Mouse (Mus musculus) adrenal gland, postnatal 36 days (tissue): ENCODE results near the gene Zfyve28. TPM values are rescaled to one million over a fixed set of nuclear protein-coding genes. Genes with fewer than 3 reads are reported as not detected.

ENCODE experiments used
- DNase-seq, 2 experiments: peaks; one replicate each; pipeline ENCODE4 v3.0.0; 2021; ENCODE audit warnings: mixed read lengths in 1 of 2
- total RNA-seq, 2 experiments: library from RNA; stranded (reverse); gene quantifications; 2 replicates each; pipeline ENCODE4 v1.2.3; 2021

Zfyve28 gene
- total RNA-seq, 2 experiments from 2014 or later = 0.36 to 0.60 TPM

DNA sequence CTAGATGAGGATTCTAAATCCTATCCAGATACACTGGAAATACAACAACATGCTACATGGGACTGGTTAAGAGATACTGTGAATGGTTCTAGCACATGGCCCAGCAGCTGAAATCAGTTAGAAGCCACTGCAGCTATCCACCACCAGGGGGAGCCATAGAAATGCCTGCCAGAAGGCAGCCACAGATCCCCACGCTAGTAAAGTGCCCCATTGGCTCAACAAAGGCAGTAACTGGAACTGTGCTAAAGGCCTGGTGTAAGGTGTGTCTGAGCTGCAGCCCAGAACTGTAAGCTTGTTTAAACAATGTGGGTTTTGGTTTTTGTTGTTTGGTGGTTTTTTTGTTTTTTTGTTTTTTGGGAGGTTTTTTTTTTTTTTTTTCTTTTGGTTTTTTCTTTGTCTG, 78.0 kb downstream of the Zfyve28 start:
- peak; percentile 83 to 90 for DNase-seq

DNA sequence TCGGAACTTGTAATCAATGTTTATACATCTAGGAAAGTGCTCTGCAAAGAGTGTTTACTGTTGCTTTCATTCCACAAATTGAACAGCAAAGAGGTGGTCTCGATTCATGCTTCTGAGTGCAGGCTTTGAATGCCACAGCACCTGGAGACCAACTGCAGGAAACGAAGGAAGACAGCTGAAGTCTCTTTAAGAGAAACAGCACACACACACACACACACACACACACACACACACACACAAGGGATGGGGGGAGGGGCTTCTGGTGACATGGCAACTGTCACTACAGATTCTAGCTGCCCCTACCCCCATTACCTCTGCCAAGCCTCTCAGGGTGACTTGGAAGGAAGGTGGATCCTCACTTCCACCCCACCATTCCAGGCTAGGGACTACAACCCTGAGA, 80.7 kb downstream of the Zfyve28 start:
- DNase-seq = no peak

DNA sequence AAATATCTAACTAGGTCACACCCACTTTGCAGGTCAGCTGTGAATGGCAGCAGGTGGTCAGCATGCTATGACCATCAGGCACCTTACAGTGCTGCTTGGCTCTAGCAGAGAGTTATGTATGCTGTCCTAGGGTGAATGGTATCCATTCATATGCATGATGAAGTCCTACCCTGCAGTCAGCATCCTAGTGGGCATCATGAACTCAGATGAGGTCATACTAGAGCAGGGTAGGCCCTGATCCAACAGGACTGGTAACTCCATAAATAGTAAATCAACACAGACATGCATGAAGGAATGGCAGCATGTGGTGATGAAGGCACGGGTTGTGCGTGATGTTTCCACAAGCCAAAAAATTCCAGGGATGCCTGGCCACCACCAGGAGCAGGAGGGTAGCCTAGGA, 82.5 kb downstream of the Zfyve28 start:
- DNase-seq = no peak

DNA sequence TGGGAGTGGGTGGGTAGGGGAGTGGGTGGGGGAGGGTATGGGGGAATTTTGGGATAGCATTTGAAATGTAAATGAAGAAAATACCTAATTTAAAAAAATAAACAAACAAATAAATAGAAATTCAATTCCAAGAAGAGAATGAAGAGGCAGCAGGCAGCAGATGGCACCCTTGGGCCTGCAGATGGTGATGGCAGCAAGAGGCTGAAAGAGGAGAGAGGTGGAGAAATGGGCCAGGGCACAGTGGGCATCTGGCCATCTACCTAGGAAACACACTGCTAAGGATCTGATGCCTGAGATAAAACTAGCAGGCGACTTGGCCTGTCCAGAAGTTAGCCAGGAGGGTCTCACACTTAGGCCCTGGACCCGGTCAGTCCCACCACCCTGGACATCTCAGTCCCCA, 83.3 kb downstream of the Zfyve28 start:
- no peak for DNase-seq

DNA sequence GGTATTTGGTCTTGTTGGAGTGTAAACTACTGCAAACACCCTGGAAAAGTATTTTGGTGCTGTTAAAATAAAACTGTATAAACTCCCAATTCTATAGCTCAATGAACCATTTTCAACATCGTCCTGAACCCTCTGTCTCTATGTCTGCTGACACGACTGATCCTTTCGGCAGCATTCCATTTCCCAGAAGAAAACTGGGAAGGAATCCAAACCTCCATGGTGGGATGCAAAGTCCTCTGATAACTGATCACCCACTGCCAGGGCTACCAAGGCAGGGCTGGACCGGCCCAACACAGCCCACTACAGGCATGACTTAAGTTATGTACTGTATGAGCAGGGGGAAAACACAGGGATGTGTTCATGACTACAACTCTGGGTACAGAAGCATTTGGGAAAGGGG, 86.2 kb downstream of the Zfyve28 start:
- DNase-seq = no peak

DNA sequence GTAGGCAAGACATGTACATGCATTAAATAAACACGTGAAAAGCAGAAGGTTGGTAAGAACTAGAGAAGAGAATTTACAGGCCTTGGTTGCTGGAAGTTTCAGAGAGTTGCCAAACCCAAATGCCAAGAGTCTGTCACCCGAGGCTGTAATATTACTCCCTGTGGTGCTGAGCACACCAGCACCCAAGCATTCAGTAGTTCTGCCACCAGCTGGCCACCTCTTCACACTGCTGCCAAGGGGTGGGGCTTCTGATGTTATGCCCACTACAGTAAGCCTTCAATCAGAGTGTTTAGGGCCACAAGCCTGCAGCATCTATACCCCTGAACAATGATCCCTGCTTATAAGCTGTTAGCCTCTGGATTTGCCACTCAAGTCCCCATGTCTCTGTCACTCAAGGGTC, 86.9 kb downstream of the Zfyve28 start:
- DNase-seq = peak; percentile 53 to 64

DNA sequence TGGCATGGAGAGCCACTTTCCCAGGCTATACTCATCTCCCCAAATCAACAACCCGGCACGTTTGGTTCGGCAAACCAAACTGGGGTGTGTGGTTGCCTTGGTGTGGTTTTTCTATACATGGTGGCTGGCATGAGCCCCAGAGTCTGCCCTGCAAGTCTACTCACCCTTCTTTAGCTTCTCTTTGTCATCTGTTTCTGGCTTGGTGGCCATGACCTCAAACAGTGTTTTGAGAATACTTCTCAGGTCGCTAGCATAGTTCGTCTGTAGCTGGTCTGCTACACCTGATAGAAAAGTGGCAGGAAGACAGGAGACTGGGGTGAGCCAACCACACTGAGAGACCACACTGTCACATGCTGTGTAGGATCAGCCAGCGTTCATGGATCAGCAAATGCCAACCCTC, 89.6 kb downstream of the Zfyve28 start:
- DNase-seq = no peak

DNA sequence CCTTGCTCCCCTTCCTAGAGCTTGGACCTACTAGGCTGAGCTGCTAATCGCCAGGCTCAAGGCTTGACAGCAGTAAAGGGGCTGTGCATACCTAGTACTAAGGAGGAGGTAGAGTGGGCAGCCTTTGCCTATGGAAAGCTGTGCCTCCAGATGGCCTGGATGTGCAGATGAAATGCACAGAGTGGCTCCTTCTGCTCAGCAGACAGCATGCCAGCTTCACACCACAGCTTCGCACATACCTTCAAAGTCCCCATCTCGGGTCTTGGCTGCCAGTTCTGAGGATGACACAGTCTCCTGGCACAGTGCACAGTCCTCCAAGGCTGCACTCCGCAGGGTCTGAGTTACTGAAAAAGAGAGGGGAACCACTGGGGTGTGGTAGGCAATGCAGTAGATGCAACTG, 91.0 kb downstream of the Zfyve28 start:
- peak; percentile 33 to 36 for DNase-seq

DNA sequence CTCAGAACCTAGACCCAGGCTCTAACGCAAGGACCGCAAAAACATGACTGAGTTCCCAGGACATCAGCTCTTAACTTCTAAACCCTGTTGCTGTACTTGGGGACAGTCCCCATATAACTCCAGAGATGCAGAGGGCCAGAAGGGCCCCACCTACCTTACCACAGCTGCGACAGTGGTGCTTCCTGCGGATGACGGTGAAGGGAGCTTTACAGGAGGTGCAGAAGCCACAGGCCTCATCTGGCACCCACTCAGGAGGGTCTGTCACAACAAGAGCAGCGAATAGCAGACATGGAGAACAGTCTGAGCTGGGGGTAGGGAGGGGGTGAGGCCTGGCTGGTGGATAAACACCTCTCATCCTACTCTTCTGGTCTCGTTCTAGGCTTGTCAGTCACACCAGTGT, 91.8 kb downstream of the Zfyve28 start:
- no peak for DNase-seq

DNA sequence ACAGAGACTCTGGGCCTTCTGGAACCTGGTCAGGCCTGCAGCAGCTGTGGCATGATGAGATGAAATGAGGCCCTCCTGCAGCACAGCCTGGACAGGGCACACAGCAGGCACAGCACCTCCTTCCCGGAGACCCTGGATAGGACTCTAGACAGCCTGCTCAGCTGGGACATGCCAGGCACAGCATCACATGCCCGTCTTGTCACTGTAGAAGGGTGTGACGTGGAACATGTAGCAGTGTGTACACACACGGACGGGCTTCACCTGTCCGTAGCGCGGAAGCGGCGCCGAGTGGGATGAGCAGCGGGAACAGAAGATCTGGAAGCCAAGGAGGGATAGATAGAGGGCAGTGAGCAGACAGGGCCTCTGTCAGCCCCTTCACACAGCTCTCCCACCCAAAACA, 92.5 kb downstream of the Zfyve28 start:
- no peak for DNase-seq

DNA sequence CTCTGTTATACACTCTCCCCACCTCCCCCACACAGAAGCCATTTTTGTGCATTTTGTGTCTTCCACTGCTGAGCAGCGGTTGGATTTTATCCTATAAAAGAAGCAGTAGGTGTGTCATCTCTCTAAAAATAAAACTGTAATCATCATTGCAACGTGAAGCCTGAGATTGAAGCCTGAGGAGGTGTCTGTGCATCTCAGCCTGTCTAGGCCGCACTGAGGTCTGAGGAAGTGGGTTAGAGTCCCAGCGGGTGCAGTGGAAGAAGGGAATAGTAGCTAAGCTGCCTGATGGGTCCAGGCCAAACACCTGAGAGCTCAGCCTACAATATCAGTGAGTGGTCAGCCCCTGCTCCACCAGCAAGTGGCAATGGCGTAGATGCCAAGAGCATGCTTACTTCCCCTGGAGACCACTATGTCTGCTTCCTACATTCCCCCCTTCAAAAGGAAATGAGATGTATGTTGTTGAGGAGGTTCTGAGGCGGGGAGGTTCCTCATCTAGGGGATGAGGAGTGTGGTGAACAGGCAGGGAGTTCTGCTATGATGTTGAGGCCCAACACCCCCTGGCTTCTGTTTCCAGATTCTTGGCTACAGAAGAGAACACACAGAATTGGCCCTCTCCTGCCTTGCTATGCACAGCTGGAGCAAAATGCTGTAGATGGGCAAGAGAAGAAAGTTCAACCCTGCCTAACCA, 93.1 kb downstream of the Zfyve28 start:
- DNase-seq = no peak

DNA sequence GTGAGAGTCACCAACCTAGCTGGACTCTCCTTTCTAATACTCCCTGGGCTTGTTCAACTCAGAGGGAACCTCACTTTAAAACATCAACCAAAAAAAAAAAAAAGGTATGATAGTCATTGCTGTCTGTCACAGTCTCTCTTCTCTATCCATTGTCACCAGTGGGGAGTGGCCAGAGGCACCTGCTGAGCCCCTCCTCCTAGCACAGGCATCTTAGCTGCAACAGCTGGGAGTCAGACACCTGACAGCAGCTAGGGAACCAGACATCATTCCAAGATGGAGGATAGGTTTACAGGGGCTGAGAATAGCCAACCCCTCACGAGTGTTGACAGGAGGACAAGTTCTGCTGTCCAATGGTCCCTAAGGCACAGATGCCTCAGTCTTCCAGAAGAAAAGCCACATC, 93.8 kb downstream of the Zfyve28 start:
- DNase-seq = no peak

DNA sequence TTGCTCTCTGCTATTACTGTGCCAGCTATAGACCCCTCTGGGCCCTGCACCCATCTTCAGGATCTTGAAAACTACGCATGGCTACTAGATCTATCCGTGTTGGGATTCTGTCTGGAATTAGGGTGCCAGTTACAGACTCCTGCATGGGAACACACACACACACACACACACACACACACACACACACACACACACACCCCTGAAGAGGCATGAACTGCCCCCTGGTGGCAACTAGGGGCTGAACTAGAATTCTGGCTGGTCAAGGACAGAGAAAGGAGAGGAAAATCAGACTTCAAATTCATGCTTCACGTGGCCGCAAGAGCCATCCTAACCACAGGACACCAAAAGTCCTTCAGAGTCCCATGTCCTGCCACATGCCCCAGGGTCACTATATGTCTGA, 96.4 kb downstream of the Zfyve28 start:
- DNase-seq = peak; percentile 42 to 56

DNA sequence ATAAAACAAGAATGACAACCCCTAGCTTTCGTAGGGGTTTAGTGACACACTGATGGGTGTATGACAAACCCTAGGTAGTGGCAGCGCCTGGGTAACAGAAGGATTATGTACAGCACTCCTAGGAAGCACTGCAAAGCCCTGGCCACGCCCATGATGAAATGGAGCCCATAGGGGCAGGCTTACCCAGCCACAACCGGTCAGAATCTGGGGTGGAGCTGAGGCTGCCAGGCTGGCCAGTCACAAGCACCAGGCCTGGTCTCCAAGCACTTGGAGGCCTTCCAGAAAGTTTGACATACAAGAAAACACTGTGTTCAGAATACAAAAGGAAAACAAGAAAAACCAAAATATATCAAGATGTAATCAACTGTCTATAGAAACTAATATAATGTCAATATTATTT, 97.2 kb downstream of the Zfyve28 start:
- peak; percentile 73 to 76 for DNase-seq

DNA sequence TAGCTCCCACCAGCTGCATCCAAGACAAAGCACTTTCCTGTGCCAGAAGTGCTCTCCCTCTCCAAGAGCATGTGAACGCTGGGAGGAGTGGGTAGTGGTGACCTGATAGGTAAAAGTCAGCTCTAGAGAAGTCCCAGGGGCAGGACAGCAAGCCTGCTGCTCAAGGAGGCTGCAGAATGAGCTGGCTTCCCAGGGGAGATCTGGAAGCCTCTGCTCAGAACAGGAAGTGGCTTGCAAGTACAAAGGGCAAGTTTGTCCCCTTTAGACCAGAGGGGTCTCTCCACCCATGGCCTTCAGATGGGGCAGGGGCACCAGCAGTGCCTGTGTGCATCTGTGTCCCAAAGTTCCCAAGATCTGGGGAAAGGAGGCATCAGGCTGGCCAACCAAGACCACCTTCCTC, 98.7 kb downstream of the Zfyve28 start:
- DNase-seq = no peak

DNA sequence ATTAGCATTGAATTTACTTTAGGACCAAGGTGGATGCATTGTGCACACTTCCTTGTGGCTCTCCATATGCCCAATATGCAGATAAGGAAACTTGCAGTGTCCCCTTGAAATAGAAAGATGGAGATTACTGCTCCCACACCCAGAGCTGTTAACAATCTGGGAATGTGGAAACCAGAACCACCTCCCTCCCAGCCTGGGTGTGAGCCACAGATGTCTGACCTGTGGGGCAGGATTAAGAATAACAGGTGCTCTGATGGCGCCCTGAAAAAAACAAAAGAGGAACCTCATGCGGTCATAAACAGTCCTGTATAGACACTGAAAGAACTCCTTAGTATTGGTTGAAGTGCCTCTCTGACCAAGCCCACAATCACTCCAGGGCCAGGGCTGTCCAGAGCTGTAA, 99.4 kb downstream of the Zfyve28 start:
- DNase-seq = no peak

DNA sequence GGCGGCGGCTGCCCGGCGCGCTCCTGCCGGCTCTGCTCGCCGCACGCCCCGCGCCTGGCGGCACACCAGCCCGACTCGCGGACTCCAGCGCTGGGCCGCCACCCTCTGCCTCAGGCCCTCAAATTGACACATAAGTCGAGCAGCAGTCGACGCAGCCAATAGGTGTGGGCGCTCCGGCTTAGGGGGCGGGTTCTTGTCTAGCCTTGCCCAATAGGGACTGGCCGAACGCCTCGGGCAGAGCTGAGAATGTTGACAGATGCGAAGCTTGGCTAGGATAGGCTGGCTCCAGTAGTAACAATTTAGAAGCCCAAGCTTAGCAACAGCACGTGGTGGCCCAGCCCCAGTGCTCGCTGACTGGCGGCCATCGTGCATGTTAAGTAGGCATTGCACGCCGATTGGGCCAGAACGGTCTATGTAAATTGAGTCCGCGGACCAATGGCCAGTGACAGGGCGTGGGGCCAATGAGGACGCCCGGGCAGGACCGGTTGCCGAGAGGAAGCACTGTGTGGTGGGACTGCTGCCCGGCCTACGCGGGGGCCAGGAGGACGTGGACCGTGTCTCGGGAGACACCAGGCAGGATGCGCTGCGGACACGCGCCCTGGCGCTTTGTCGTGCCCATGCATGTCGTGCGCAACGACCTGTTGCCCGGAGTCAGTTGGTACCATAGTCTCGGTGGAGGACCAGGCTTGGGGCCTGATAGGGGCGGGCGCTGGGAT, 100.5 kb downstream of the Zfyve28 start, which contains the start of gene Mxd4:
Mxd4 (minus strand) TSS at position 120 of the 716 bp plus-strand sequence.
- peak; percentile 98 to 99 for DNase-seq

DNA sequence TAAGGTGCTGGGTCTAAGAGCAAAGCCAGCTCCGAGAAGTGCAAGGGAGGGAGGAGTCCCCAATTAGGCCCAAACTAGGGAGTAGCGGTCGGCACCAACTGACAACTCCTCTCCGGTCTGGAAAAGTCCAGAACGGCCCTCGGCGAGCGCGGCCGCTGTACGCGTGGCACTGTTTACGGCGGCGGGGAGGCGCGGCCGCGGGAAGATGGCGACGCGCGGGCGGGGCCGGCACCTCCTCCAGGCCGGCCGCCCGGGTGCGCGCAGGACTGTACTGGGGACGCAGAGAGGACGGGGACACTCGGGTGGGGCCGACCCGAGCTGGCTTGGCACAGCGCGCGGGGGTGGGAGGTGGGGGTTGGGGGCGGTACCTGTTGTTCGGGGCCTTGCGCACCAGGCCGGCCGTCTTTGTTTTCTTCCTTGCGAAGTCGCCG, 101.3 kb downstream of the Zfyve28 start:
- DNase-seq = peak; percentile 75 to 85

DNA sequence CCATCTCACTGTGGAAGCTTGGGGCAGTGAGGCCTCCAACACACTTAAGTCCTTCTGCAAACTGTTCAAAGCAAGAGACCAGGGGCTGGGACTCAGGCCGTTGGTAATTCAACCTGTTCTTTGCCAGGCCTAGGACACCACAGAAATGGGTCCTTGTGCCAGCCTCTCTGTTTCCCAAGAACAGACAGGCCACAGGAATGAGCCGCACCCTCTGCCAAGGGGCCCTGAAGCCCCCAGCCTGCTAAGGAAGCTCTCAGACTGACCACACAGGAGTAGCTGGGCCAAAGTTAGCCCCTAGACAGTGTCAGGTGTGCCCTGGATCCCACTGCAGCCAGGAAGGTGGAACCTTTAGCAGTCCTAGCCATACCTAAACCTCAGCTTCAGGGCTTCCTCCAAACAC, 101.9 kb downstream of the Zfyve28 start:
- no peak for DNase-seq

DNA sequence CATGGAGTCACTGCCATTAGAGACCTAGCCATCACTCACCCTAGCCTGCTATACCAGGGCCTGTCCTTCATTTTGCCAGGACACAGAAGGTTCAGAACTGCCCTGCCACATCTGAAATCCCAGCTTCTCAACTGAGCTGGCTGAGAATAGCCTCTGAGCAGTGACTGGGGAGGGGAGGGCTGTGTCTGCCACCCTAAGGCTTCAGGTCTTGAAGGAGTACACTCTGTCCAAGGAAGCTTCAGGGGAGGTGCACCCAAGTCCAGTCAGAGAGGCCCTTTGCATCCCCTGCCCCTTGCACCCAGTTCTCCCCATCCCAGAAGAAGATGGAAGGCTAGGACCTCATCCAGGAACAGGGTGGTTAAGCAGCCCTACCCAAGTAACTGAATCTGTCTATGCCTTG, 102.5 kb downstream of the Zfyve28 start:
- no peak for DNase-seq

DNA sequence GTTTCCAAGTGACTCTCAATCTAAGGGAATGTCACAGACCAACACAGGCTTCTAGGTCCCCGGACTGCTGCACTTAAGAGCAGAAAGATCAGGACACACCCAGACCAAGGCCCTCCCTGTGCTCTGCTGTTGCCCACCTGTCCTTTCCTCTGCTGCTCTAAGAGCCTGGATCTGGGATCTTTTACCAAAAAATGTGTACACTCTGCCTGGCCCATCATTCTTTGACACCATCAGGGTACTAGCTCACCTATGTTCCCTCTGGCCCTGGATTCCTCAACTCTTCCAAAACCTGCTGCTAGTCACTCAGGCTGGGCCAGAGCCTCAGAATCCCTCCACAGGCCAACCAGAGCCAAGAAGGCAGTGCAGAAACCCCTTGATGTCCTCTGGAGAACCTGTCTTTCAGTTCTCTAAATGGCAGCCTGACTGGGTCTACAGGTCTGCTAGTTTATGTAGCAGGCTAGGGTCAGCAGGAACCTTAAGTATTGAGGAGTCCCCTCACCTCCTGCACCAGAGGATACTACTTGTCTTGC, 103.1 kb downstream of the Zfyve28 start:
- no peak for DNase-seq

DNA sequence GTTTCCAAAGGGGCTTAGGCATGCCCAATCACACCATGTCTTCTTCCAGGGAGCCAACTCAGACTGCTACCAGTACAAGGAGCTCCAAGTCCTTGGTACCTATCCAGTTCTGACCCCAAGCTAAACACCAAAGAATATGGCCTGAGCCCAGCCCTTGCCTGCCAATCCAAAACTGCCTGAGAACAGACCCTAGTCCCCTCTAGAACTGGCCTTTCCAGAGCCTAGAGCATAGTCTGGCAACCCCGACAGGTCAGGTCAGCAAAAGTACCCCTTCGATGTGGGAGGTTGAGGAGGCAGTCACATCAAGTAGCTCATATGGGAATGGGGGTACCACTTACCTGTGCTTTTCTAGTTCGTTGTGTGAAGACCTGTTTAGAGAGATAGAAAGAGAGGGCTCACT, 104.3 kb downstream of the Zfyve28 start:
- DNase-seq = no peak

DNA sequence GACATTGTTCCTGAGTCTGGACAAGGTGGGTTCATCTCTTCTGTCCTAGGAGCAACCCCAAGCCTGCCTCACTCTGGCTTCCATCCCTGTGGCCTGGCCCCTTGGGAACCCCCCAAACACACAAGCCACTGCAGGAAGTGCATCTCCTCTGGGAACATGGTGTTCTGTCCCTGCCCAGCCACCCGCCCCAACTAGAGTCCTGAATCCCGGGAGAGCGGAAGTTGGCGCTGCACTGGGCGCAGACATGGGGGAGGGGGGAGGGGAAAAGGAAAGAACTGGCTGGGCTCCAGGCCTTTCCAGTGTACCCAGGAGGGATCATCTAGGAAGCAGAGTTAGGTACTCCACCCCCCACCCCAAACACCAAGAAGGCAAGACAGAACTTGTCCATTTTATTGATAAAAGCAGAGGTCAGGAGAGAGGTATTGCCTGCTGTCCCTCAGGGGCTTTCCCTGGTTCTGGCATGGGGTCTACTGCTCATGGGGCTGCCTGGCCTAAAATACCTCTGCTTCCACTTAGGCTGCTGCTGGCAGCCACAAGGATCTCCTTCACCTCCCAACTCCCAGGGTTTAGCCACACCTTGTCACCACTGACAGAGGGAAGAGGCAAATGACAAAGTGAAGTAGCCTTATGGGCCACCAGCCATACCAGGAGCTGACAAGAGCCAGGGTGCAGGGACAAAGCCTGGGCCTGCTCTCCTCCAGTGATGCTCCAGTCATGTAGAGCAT, 104.9 kb downstream of the Zfyve28 start:
- peak; percentile 65 to 71 for DNase-seq
